Mouse (Mus musculus) limb, embryonic 14.5 days (tissue): ENCODE measurements around the gene Mccc2. TPM values are rescaled to one million over a fixed set of nuclear protein-coding genes. Genes with fewer than 3 reads are reported as not detected.

ENCODE experiments used
- ATAC-seq: fragments of 200-750 bp; cut with Nextera tagmentation; 2 replicates; pipeline ENCODE4 v1.8.0; 2017; ENCODE audit warnings: low read depth, moderate number of reproducible peaks, moderate TSS enrichment; ENCODE audit not compliant: low FRiP score
- DNase-seq: peaks from one replicate; pipeline ENCODE4 v3.0.0-alpha.2; 2015; ENCODE audit warnings: low spot score
- H3K27ac ChIP-seq: fragments of 300-500 bp; sonication (generic); replicated peaks from 2 replicates; pipeline ENCODE4 v1.5.1; 2014; ENCODE audit warnings: low read depth, mild to moderate bottlenecking, low read length, moderate library complexity, mixed read lengths
- H3K27me3 ChIP-seq: fragments of 300-500 bp; sonication (generic); 2 replicates; pipeline ENCODE4 v1.6.1; 2014; ENCODE audit warnings: low read length, mixed read lengths; ENCODE audit not compliant: control insufficient read depth, insufficient read depth
- H3K36me3 ChIP-seq: fragments of 300-500 bp; sonication (generic); 2 replicates; pipeline ENCODE4 v1.6.1; 2014; ENCODE audit warnings: mild to moderate bottlenecking, low read length, moderate library complexity, mixed read lengths; ENCODE audit not compliant: control insufficient read depth, insufficient read depth
- H3K4me1 ChIP-seq: fragments of 300-500 bp; sonication (generic); 2 replicates; pipeline ENCODE4 v1.6.1; 2014; ENCODE audit warnings: antibody characterized with exemption, low read length, mixed read lengths; ENCODE audit not compliant: control insufficient read depth, insufficient read depth
- H3K4me2 ChIP-seq: fragments of 300-500 bp; sonication (generic); replicated peaks from 2 replicates; pipeline ENCODE4 v1.6.1; 2014; ENCODE audit warnings: low read depth, mild to moderate bottlenecking, low read length, moderate library complexity; ENCODE audit not compliant: severe bottlenecking
- H3K4me3 ChIP-seq: fragments of 300-500 bp; sonication (generic); replicated peaks from 2 replicates; pipeline ENCODE4 v1.5.1; 2014; ENCODE audit warnings: low read length
- H3K9ac ChIP-seq: fragments of 300-500 bp; sonication (generic); 2 replicates; pipeline ENCODE4 v1.6.1; 2014; ENCODE audit warnings: mild to moderate bottlenecking, low read depth, low read length, moderate library complexity; ENCODE audit not compliant: severe bottlenecking
- H3K9me3 ChIP-seq: fragments of 300-500 bp; sonication (generic); 2 replicates; pipeline ENCODE4 v1.6.1; 2016; ENCODE audit warnings: low read length; ENCODE audit not compliant: control insufficient read depth
- POLR2A ChIP-seq: fragments of 200-500 bp; IDR thresholded peaks from 2 replicates; pipeline ENCODE4 v1.8.0; 2012; ENCODE audit warnings: inconsistent platforms, mild to moderate bottlenecking, moderate library complexity, borderline replicate concordance; ENCODE audit not compliant: insufficient read depth, insufficient read length; ENCODE audit errors: extremely low read depth
- WGBS: fragments of 180-500 bp; shearing (Covaris S2); extraction: QIAGEN DNeasy Blood & Tissue Kit; methylation state at CpG from one replicate; pipeline ENCODE4 v1.1.7; 2014; 5-methylcytosine and 5-hydroxymethylcytosine counted together
- polyA plus RNA-seq, 2 experiments: library from polyadenylated mRNA; depleted of rRNA in 1 of 2; stranded (reverse) in 1 of 2; unstranded in 1 of 2; fragments of >200 nt; fragmentation: Nextera tagmentation in 1 of 2; extraction: Ambion mirVana in 1 of 2; gene quantifications; 2 replicates each; pipeline versions ENCODE4 v1.2.1 to v1.2.3; 2012 to 2014

The Mccc2 gene
- polyA plus RNA-seq, 2 experiments, result 22.4 to 42.0 TPM

DNA sequence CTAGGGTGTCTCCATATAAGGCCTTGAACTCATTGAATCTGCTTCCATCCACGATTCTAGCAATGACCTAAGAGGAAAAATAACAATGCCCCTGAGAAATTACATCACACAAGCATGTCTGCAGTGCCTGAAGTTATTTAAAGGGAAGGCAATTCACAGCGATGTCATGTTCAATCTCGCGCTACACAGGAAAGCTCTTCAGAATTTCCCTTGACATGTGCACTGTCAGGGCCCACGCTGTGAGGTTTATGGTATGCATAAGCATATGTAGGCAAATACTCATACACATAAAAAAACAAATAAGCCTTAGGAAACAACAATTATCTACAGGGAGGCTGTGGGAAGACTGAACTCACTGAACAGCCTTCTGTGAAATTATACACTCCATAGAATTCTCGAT, 51.6 kb downstream of the Mccc2 start:
- Histone ChIP-seq H3K9me3 (no peaks in the 10 kb centered on the region), H3K27me3 (no peaks in the 10 kb centered on the region), H3K4me2 (no peak overlapping the region), H3K36me3 (peaks cover 38% of the 10 kb centered on the region), H3K9ac (no peak overlapping the region), H3K27ac (no peak overlapping the region), H3K4me1 (no peaks in the 10 kb centered on the region), H3K4me3 (no peak overlapping the region)
- 69% methylated on average over 6 of the region's 6 CpGs for WGBS
- no peak for TF ChIP-seq POLR2A
- ATAC-seq (0 out of 2 replicates have a peak, but pooled peaks have one; percentile 37), DNase-seq (peak; percentile 14)

DNA sequence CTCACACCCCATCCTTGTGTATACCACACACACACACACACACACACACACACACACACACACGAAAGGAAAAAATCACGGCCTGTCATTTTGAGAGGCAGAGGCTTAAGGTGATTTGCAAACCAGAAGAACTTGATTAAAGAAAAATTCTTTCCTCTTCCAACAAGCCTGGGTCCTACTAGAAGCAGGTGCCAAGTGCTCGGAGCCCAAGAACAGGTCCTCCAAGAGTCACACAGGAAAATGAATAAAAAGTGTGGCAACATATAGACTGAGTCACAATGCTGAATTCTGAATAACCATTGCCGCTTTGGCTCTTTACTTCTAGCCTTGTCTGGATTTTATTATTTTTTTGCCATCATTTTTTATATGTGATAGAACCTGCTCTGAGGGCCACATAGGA, 53.8 kb downstream of the Mccc2 start:
- Histone ChIP-seq H3K36me3 (peaks cover 41% of the 10 kb centered on the region), H3K4me1 (no peaks in the 10 kb centered on the region), H3K27ac (no peak overlapping the region), H3K9me3 (peaks cover 2% of the 10 kb centered on the region; the same call in 1 of the 2 replicates), H3K27me3 (no peaks in the 10 kb centered on the region), H3K9ac (no peak overlapping the region), H3K4me2 (no peak overlapping the region), H3K4me3 (no peak overlapping the region)
- ATAC-seq (no peak), DNase-seq (no peak)
- 89% methylated on average over 4 of the region's 4 CpGs for WGBS
- no peak for TF ChIP-seq POLR2A

- H3K4me1 ChIP-seq, result no peaks in the 10 kb centered on the region
- WGBS, result 88% methylated on average over 1 of the region's 1 CpGs
- H3K9ac ChIP-seq, result no peak overlapping the region
- no peaks in the 10 kb centered on the region for H3K27me3 ChIP-seq
- no peak overlapping the region for H3K27ac ChIP-seq
- peaks cover 8% of the 10 kb centered on the region; the same call in 1 of the 2 replicates for H3K9me3 ChIP-seq
- DNase-seq, result no peak
- no peak for ATAC-seq
- H3K4me2 ChIP-seq, result no peak overlapping the region
- no peak for TF ChIP-seq POLR2A
- H3K4me3 ChIP-seq, result no peak overlapping the region
- peaks cover 63% of the 10 kb centered on the region for H3K36me3 ChIP-seq
Measured at GRCm38 (mm10) chr13:99955591-99955944, 59.9 kb downstream of the Mccc2 start.

GRCm38 (mm10) chr13:99954902-99955590, 60.4 kb downstream of the Mccc2 start:
- no peak for TF ChIP-seq POLR2A
- no peak for DNase-seq

GRCm38 (mm10) chr13:99947417-99947816, 68.0 kb downstream of the Mccc2 start:
- H3K27ac ChIP-seq, result no peak overlapping the region
- no peaks in the 10 kb centered on the region for H3K9me3 ChIP-seq
- peaks cover 33% of the 10 kb centered on the region for H3K36me3 ChIP-seq
- no peaks in the 10 kb centered on the region for H3K4me1 ChIP-seq
- H3K4me2 ChIP-seq, result no peak overlapping the region
- no peak overlapping the region for H3K4me3 ChIP-seq
- WGBS, result 86% methylated on average over 4 of the region's 4 CpGs
- no peak for TF ChIP-seq POLR2A
- H3K9ac ChIP-seq, result no peak overlapping the region
- H3K27me3 ChIP-seq, result no peaks in the 10 kb centered on the region
- DNase-seq, result no peak
- no peak for ATAC-seq

More at GRCm38 (mm10) chr13:99954902-99955590, 60.4 kb downstream of the Mccc2 start:
- Histone ChIP-seq H3K9me3 (peaks cover 8% of the 10 kb centered on the region; the same call in 1 of the 2 replicates), H3K36me3 (peaks cover 61% of the 10 kb centered on the region), H3K27me3 (no peaks in the 10 kb centered on the region), H3K27ac (no peak overlapping the region), H3K4me3 (no peak overlapping the region), H3K9ac (no peak overlapping the region), H3K4me1 (no peaks in the 10 kb centered on the region), H3K4me2 (no peak overlapping the region)
- WGBS, result 91% methylated on average over 5 of the region's 5 CpGs
- ATAC-seq, result no peak

DNA sequence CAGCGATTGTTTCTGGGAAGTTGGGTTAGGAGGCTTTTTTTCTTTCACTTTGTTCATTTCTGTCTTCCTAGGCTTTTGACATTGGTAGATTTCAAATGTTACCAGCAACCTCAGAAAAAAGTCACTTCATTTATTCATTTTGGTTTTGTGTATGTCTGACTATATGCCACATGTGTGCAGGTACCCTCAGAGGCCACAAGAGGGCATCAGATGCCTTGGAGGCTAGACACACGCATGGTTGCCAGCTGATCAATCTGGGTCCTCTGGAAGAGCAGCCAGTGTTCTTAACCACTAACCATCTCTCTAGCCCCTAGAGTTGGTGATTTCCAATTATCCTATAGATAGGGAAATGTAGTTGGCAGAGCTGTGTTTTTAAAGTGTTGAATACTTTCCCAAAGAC, 71.9 kb downstream of the Mccc2 start:
- H3K4me2 ChIP-seq, result no peak overlapping the region
- no peak overlapping the region for H3K4me3 ChIP-seq
- WGBS, result 91% methylated on average over 2 of the region's 2 CpGs

More for the DNA sequence above, 71.9 kb downstream of the Mccc2 start:
- ATAC-seq (no peak), DNase-seq (no peak)
- no peaks in the 10 kb centered on the region for H3K4me1 ChIP-seq
- H3K9me3 ChIP-seq, result no peaks in the 10 kb centered on the region
- H3K27me3 ChIP-seq, result no peaks in the 10 kb centered on the region
- TF ChIP-seq POLR2A, result no peak
- H3K27ac ChIP-seq, result no peak overlapping the region
- H3K9ac ChIP-seq, result no peak overlapping the region
- peaks cover 10% of the 10 kb centered on the region for H3K36me3 ChIP-seq
